Mouse (Mus musculus): Measurements from ENCODE around the gene Clec2i. TPM values are rescaled to one million over a fixed set of nuclear protein-coding genes. Genes with fewer than 3 reads are reported as not detected.
"Not testable (repeated sequence)": the region's sequence is repeated elsewhere in the genome, so short reads cannot be mapped to it uniquely, and the experiment has no call there.

Clec2i gene
- polyA plus RNA-seq (2015; fragmentation: Nextera tagmentation; extraction: Ambion mirVana): 0.22 and 0.40 TPM in 2 replicates

- H3K27me3 ChIP-seq (replicated peaks; ENCODE audit: control insufficient read depth, insufficient read depth, low read length); H3K9me3 ChIP-seq (ENCODE audit: control insufficient read depth, low read length); ATAC-seq; H3K4me3 ChIP-seq (ENCODE audit: low read length); H3K9ac ChIP-seq (ENCODE audit: low read depth, low read length); H3K27ac ChIP-seq (ENCODE audit: low read length); H3K4me2 ChIP-seq (ENCODE audit: low read depth, low read length); H3K36me3 ChIP-seq (ENCODE audit: control insufficient read depth, insufficient read depth, low read length); H3K4me1 ChIP-seq (ENCODE audit: control insufficient read depth, insufficient read depth, low read length): not testable (repeated sequence)
- 87% methylated on average over 6 of the region's 6 CpGs for WGBS
These were observed at the start of gene Clec2i for GRCm38 (mm10) chr6:128887091-128887790. Gene Clec2i (plus strand): TSS chr6:128887588.

- Histone ChIP-seq H3K36me3 (ENCODE audit: control insufficient read depth, insufficient read depth, low read length) (no peaks in the 10 kb centered on the region), H3K4me2 (ENCODE audit: low read depth, low read length) (peak overlapping the region; percentile 77), H3K9me3 (ENCODE audit: control insufficient read depth, low read length) (no peaks in the 10 kb centered on the region), H3K27ac (ENCODE audit: low read length) (peak overlapping the region; percentile 96), H3K9ac (ENCODE audit: low read depth, low read length) (peak overlapping the region; percentile 82), H3K27me3 (replicated peaks; ENCODE audit: control insufficient read depth, insufficient read depth, low read length) (no peaks in the 10 kb centered on the region), H3K4me1 (ENCODE audit: control insufficient read depth, insufficient read depth, low read length) (peaks cover 14% of the 10 kb centered on the region; the same call in 1 of the 2 replicates), H3K4me3 (ENCODE audit: low read length) (peak overlapping the region; percentile 73)
- peak; percentile 55 for ATAC-seq
- WGBS: under 1% methylated on average over 49 of the region's 49 CpGs
These were observed 48.8 kb upstream of the Clec2i start for GRCm38 (mm10) chr6:128838342-128839265.

DNA sequence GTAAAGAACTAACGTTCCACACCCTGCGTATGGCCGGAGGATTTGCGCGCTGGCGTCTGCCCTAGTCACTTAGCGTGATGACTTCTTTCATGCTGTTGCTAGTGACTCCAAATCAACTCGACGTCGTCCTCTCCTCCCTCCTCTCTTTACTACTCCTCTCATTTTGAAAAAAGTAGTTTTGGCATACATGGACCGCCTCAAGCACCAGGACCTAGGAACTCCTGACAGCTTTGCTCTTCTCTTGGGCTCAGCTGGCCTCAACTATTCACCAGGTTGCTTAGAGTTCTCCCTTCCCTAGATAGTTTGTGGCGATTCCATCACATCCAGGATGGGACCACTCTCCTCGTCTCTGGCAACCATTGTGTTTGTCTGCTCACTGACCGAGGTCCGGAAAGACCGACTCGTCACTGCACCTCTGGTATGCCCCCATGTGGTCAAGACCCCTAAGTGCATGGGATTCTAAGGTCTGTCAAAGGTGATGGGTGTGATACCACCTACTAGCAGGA is 48.1 kb upstream of the Clec2i start:
- H3K27me3 ChIP-seq (replicated peaks; ENCODE audit: control insufficient read depth, insufficient read depth, low read length): no peaks in the 10 kb centered on the region
- H3K4me3 ChIP-seq (ENCODE audit: low read length): peak overlapping the region; percentile 73
- H3K4me2 ChIP-seq (ENCODE audit: low read depth, low read length): peak overlapping the region; percentile 77
- peak; percentile 29 for ATAC-seq
- peak overlapping the region; percentile 91 for H3K27ac ChIP-seq (ENCODE audit: low read length)
- no peaks in the 10 kb centered on the region for H3K36me3 ChIP-seq (ENCODE audit: control insufficient read depth, insufficient read depth, low read length)
- H3K4me1 ChIP-seq (ENCODE audit: control insufficient read depth, insufficient read depth, low read length): peaks cover 17% of the 10 kb centered on the region
- WGBS: under 1% methylated on average over 17 of the region's 17 CpGs
- peak overlapping the region; percentile 68 for H3K9ac ChIP-seq (ENCODE audit: low read depth, low read length)
- no peaks in the 10 kb centered on the region for H3K9me3 ChIP-seq (ENCODE audit: control insufficient read depth, low read length)

DNA sequence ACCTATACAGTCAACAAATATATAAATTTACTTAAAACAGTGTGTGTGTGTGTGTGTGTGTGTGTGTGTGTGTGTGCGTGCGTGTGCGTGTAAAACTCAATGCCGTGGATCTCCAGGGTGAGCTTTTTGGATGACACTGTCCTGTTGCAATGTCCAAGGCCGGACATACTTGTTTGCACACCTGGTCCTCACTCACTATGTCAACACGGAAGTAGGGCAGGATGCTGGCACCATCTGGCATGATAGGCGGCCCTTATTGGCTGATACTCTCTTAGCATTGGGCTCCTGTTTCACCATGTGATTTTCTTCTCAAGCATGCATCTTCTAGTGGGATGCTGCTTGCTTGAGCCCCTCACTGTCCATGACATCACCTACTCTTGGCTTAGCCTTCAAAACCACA is 47.5 kb upstream of the Clec2i start:
- Histone ChIP-seq H3K27ac (ENCODE audit: low read length) (peak overlapping the region; percentile 91; the same call in 1 of the 2 replicates), H3K4me1 (ENCODE audit: control insufficient read depth, insufficient read depth, low read length) (peaks cover 17% of the 10 kb centered on the region)
- no peak for ATAC-seq

DNA sequence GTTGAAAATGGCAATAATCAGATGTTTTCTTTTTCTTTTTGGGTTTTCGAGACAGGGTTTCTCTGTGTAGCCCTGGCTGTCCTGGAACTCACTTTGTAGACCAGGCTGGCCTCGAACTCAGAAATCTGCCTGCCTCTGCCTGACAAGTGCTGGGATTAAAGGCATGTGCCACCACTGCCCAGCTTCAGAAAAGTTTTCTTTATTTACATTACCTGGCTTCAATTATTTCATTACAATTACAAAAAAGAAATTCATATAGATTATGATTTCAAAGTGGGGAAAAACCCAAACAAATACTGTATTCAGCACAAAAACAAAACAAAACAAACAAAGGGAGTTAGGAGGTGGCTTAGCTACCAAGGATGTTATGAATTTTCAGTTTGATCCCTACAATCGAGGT is 46.7 kb upstream of the Clec2i start:
- not testable (repeated sequence) for H3K9ac ChIP-seq (ENCODE audit: low read depth, low read length); H3K9me3 ChIP-seq (ENCODE audit: control insufficient read depth, low read length); H3K4me2 ChIP-seq (ENCODE audit: low read depth, low read length); ATAC-seq; H3K27me3 ChIP-seq (replicated peaks; ENCODE audit: control insufficient read depth, insufficient read depth, low read length); H3K36me3 ChIP-seq (ENCODE audit: control insufficient read depth, insufficient read depth, low read length); H3K4me3 ChIP-seq (ENCODE audit: low read length); H3K27ac ChIP-seq (ENCODE audit: low read length)
- H3K4me1 ChIP-seq (ENCODE audit: control insufficient read depth, insufficient read depth, low read length): peaks cover 17% of the 10 kb centered on the region
- WGBS: 89% methylated on average over 3 of the region's 3 CpGs

More for the DNA sequence above, 47.5 kb upstream of the Clec2i start:
- WGBS: 59% methylated on average over 7 of the region's 7 CpGs
- Histone ChIP-seq H3K27me3 (replicated peaks; ENCODE audit: control insufficient read depth, insufficient read depth, low read length) (no peaks in the 10 kb centered on the region), H3K36me3 (ENCODE audit: control insufficient read depth, insufficient read depth, low read length) (no peaks in the 10 kb centered on the region), H3K4me3 (ENCODE audit: low read length) (peak overlapping the region; percentile 73), H3K9ac (ENCODE audit: low read depth, low read length) (0 out of 2 replicates have a peak overlapping the region, but pooled peaks have one; percentile 68), H3K9me3 (ENCODE audit: control insufficient read depth, low read length) (no peaks in the 10 kb centered on the region), H3K4me2 (ENCODE audit: low read depth, low read length) (peak overlapping the region; percentile 77)

DNA sequence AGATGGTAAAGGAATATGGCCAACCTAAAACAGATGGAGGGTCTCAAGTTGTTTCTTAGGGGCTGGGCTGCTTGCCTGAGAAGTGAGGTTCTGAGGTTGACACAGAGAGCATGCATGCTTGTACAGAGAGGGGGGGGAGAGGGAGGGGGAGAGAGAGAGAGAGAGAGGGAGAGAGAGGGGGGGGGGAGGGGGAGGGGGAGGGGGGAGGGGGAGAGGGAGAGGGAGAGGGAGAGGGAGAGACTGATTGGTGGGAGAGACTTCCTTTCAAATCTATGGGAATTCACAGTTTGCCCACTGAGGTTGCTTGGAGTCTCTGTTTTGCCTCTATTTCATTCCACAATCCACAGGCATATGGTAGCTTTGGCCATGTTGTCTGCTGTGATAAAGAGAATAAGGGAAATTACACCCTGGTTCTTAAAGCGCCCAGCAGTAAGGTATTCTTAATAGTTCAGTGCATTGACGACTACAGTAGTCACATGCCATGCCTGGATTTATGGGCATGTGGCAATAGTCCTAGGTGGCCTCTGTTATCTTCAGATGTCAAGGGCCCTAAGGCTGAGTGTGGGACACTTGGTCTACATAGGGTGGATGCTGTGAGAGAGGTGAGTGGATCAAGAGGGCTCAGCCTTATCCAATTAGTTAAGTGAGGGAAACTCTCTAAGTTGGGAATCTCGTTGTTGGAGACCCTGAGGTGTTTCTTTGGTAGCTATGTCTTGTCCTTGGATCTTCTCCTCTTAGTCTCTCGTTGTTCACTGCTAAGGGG is 45.9 kb upstream of the Clec2i start:
- Histone ChIP-seq H3K27me3 (replicated peaks; ENCODE audit: control insufficient read depth, insufficient read depth, low read length) (no peaks in the 10 kb centered on the region), H3K9me3 (ENCODE audit: control insufficient read depth, low read length) (no peaks in the 10 kb centered on the region), H3K36me3 (ENCODE audit: control insufficient read depth, insufficient read depth, low read length) (no peaks in the 10 kb centered on the region), H3K27ac (ENCODE audit: low read length) (peak overlapping the region; percentile 96; the same call in 1 of the 2 replicates), H3K9ac (ENCODE audit: low read depth, low read length) (peak overlapping the region; percentile 93; the same call in 1 of the 2 replicates), H3K4me2 (ENCODE audit: low read depth, low read length) (peak overlapping the region; percentile 76), H3K4me1 (ENCODE audit: control insufficient read depth, insufficient read depth, low read length) (peaks cover 17% of the 10 kb centered on the region), H3K4me3 (ENCODE audit: low read length) (peak overlapping the region; percentile 90)
- ATAC-seq: no peak
- 44% methylated on average over 4 of the region's 4 CpGs for WGBS

DNA sequence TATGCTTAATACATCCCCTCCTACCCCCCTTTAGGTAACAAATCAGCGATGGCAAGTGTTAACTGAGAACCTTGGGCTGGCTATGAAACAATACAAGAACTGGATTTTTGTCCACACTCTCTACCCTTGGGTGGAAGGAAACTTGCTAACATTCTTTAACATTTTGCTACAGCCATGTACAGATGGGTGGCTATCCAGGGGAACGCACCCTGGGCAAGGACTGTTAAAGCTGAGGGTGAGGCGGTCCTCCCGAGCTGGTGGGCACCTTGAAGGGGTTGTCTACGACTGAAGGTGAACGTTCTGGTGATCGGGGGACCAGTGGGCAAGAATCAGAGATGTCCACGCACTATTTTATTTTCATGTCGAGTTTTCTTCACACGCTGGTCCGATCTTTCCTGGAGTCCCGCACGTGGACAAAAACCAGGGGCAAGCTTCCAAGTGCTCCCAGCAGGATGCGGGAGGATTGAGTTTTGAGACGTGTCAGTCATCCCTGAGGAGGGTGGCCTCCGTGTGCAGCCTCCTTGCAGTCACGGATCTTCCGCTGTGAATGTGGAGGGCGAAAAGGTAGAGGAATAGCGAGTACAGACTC is 44.9 kb upstream of the Clec2i start:
- H3K4me1 ChIP-seq (ENCODE audit: control insufficient read depth, insufficient read depth, low read length): peaks cover 13% of the 10 kb centered on the region
- no peaks in the 10 kb centered on the region for H3K36me3 ChIP-seq (ENCODE audit: control insufficient read depth, insufficient read depth, low read length)
- H3K9ac ChIP-seq (ENCODE audit: low read depth, low read length): peak overlapping the region; percentile 93
- no peak for ATAC-seq
- H3K4me2 ChIP-seq (ENCODE audit: low read depth, low read length): peak overlapping the region; percentile 76
- no peaks in the 10 kb centered on the region for H3K9me3 ChIP-seq (ENCODE audit: control insufficient read depth, low read length)
- peak overlapping the region; percentile 96 for H3K27ac ChIP-seq (ENCODE audit: low read length)
- H3K27me3 ChIP-seq (replicated peaks; ENCODE audit: control insufficient read depth, insufficient read depth, low read length): no peaks in the 10 kb centered on the region
- peak overlapping the region; percentile 90 for H3K4me3 ChIP-seq (ENCODE audit: low read length)
- WGBS: under 1% methylated on average over 20 of the region's 20 CpGs

DNA sequence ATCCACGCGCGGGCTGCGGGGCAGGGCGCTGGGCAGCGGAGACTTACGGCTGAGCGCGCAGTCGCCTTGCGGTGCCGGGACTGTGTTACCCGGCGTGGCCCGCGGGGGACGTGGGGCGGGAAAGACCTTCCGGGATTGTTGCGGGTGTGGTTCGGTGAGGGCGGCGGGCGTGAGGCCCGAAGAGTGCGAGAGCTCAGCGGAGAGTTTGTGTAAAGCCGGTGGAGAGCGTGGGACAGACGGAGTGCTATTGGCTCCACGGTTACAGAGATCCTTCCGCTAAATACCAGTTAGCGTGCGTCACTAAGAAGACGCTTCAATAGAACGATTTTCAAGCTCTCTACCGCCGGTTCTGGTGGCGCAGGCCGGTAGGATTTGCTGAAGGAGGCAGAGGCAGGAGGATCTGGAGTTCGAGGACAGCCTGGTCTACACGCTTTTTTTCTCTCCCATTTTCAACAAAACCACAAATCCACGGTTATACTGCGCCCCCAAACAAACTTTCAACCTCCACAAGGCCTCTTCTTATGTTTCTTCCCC is 44.4 kb upstream of the Clec2i start:
- Histone ChIP-seq H3K4me2 (ENCODE audit: low read depth, low read length) (peak overlapping the region; percentile 79), H3K4me3 (ENCODE audit: low read length) (peak overlapping the region; percentile 90), H3K27me3 (replicated peaks; ENCODE audit: control insufficient read depth, insufficient read depth, low read length) (no peaks in the 10 kb centered on the region), H3K4me1 (ENCODE audit: control insufficient read depth, insufficient read depth, low read length) (peaks cover 11% of the 10 kb centered on the region), H3K27ac (ENCODE audit: low read length) (peak overlapping the region; percentile 96), H3K9ac (ENCODE audit: low read depth, low read length) (peak overlapping the region; percentile 93), H3K36me3 (ENCODE audit: control insufficient read depth, insufficient read depth, low read length) (no peaks in the 10 kb centered on the region), H3K9me3 (ENCODE audit: control insufficient read depth, low read length) (no peaks in the 10 kb centered on the region)
- under 1% methylated on average over 44 of the region's 44 CpGs for WGBS
- peak; percentile 69 for ATAC-seq

Measured in intestine, embryonic 16.5 days (tissue).